Mouse (Mus musculus) monocyte, adult 59 days (primary cell): ENCODE data around the gene Tmtc2. TPM values are rescaled to one million over a fixed set of nuclear protein-coding genes. Genes with fewer than 3 reads are reported as not detected.

Experiments
- total RNA-seq, 2 experiments: library from RNA; stranded (reverse); gene quantifications; one replicate each; pipeline ENCODE4 v1.2.4; 2023

Gene Tmtc2
- total RNA-seq = under 1 TPM; 0.24 to 0.26 TPM

DNA sequence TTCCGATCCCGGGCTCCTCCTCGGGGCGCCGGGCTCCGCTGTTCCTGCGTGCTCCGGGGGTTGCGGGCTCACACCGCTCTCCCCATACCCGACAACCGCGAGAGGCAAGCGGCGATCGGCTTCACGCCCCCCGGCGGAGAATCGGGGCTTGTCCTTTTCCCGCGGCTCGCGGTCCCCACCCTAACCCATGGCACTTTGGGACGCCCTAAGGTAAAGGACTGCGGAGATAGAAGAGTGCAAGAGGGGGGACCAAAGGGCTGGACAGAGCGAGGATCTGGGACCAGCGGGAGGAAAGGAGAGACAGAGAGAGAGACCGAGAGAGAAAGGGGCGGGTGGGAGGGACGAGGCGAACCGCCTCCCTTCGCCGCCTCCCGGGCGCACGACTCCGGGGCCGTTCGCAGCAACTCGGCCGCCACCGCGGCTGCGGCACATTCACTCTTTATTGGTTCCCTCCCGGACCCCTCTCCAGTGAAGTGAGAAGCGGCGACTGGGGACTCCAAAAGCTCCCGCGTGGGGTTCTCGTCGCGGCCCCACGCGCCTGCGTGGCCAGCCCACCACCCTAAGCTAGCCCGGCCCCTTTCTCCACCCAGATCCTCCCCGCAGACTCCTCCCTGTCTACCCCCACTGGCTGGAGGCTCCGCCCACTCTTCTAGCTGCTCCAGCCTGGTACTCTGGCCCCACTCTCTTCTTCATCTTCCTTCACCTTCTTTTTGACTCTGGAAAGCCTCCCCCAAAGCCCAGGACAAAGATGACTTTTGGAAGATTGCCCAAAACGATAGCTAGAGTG is at the start of gene Tmtc2:
Gene Tmtc2 (minus strand): TSS at position 544 of the 787 bp plus-strand sequence.

